Mouse (Mus musculus) neural tube, embryonic 14.5 days (tissue): ENCODE results near the gene Srsf2. TPM values are rescaled to one million over a fixed set of nuclear protein-coding genes. Genes with fewer than 3 reads are reported as not detected.

Source experiments
- ATAC-seq: fragments of 200-750 bp; cut with Nextera tagmentation; 2 replicates; pipeline ENCODE4 v1.8.0; 2017; ENCODE audit warnings: low read depth, mild to moderate bottlenecking, moderate TSS enrichment, moderate library complexity
- H3K27ac ChIP-seq: fragments of 300-500 bp; sonication (generic); 2 replicates; pipeline ENCODE4 v1.5.1; 2014; ENCODE audit warnings: low read depth, mild to moderate bottlenecking, control low read depth, low read length, moderate library complexity, mixed read lengths
- H3K27me3 ChIP-seq: fragments of 300-500 bp; sonication (generic); 2 replicates; pipeline ENCODE4 v1.6.1; 2014; ENCODE audit warnings: low read length; ENCODE audit not compliant: control insufficient read depth, insufficient read depth
- H3K36me3 ChIP-seq: fragments of 300-500 bp; sonication (generic); 2 replicates; pipeline ENCODE4 v1.6.1; 2014; ENCODE audit warnings: low read length, mixed read lengths; ENCODE audit not compliant: control insufficient read depth, insufficient read depth
- H3K4me1 ChIP-seq: fragments of 300-500 bp; sonication (generic); 2 replicates; pipeline ENCODE4 v1.6.1; 2014; ENCODE audit warnings: low read length; ENCODE audit not compliant: control insufficient read depth, insufficient read depth
- H3K4me2 ChIP-seq: fragments of 300-500 bp; sonication (generic); 2 replicates; pipeline ENCODE4 v1.6.1; 2014; ENCODE audit warnings: mild to moderate bottlenecking, low read depth, low read length, control low read depth
- H3K4me3 ChIP-seq: fragments of 300-500 bp; sonication (generic); 2 replicates; pipeline ENCODE4 v1.5.1; 2014; ENCODE audit warnings: low read depth, low read length, control low read depth, mixed read lengths
- H3K9ac ChIP-seq: fragments of 300-500 bp; sonication (generic); replicated peaks from 2 replicates; pipeline ENCODE4 v1.6.1; 2014; ENCODE audit warnings: low read depth, mild to moderate bottlenecking, control low read depth, low read length, mixed read lengths
- H3K9me3 ChIP-seq: fragments of 300-500 bp; sonication (generic); 2 replicates; pipeline ENCODE4 v1.6.1; 2016; ENCODE audit warnings: low read length; ENCODE audit not compliant: control insufficient read depth
- WGBS: fragments of 180-500 bp; shearing (Covaris S2); extraction: QIAGEN DNeasy Blood & Tissue Kit; methylation state at CpG from one replicate; pipeline ENCODE4 v1.1.7; 2014; 5-methylcytosine and 5-hydroxymethylcytosine counted together
- polyA plus RNA-seq: library from polyadenylated mRNA; unstranded; fragments of >200 nt; fragmentation: Nextera tagmentation; extraction: Ambion mirVana; gene quantifications from 2 replicates; pipeline ENCODE4 v1.2.1, GENCODE M21; 2014

Srsf2 gene
- polyA plus RNA-seq, 1 experiment from 2014 or later, result 602 TPM

- 85% methylated on average over 10 of the region's 10 CpGs for WGBS
- no peaks in the 10 kb centered on the region for H3K36me3 ChIP-seq
- H3K27ac ChIP-seq, result no peak overlapping the region
- H3K4me2 ChIP-seq, result no peak overlapping the region
- H3K9ac ChIP-seq, result no peak overlapping the region
- no peak overlapping the region for H3K4me3 ChIP-seq
- no peak for ATAC-seq
- H3K9me3 ChIP-seq, result no peaks in the 10 kb centered on the region
- peaks cover 3% of the 10 kb centered on the region; the same call in 1 of the 2 replicates for H3K4me1 ChIP-seq
- H3K27me3 ChIP-seq, result no peaks in the 10 kb centered on the region
Measured at GRCm38 (mm10) chr11:116882446-116882845, 29.6 kb upstream of the Srsf2 start.

- Histone ChIP-seq H3K9ac (no peak overlapping the region), H3K4me2 (no peak overlapping the region), H3K4me3 (no peak overlapping the region), H3K27ac (no peak overlapping the region), H3K27me3 (no peaks in the 10 kb centered on the region), H3K9me3 (no peaks in the 10 kb centered on the region), H3K36me3 (no peaks in the 10 kb centered on the region), H3K4me1 (peaks cover 3% of the 10 kb centered on the region; the same call in 1 of the 2 replicates)
- WGBS, result 82% methylated on average over 5 of the region's 5 CpGs
- no peak for ATAC-seq
Measured at GRCm38 (mm10) chr11:116881440-116881839, 28.5 kb upstream of the Srsf2 start.

DNA sequence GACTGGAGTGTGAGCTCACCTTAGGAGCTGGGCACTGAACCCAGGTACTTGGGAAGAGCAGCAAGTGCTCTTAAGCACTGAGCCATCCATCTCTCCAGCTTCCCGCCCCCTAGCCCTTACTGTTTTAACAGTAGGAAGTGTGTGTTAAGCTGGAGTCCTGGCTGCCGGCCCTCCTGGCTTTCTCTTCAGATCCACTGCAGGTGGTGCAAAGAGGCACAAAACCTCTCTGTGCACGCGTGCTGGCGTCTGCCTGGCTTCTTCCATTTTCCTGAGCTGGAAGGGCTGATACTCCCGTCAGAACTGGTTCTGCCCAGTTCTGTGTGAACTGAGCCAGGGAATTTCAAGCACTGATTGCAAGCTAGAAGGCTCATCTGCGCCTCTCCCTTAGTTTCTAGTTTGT, 27.9 kb upstream of the Srsf2 start:
- 61% methylated on average over 7 of the region's 7 CpGs for WGBS
- Histone ChIP-seq H3K36me3 (no peaks in the 10 kb centered on the region), H3K4me1 (peaks cover 3% of the 10 kb centered on the region; the same call in 1 of the 2 replicates), H3K9me3 (no peaks in the 10 kb centered on the region), H3K27me3 (no peaks in the 10 kb centered on the region), H3K4me2 (no peak overlapping the region), H3K4me3 (no peak overlapping the region), H3K9ac (no peak overlapping the region), H3K27ac (no peak overlapping the region)
- no peak for ATAC-seq

GRCm38 (mm10) chr11:116878454-116878853, 25.6 kb upstream of the Srsf2 start:
- H3K9me3 ChIP-seq, result no peaks in the 10 kb centered on the region
- WGBS, result 89% methylated on average over 8 of the region's 8 CpGs
- no peak for ATAC-seq

GRCm38 (mm10) chr11:116873987-116874386, 21.1 kb upstream of the Srsf2 start:
- no peak overlapping the region for H3K4me3 ChIP-seq
- H3K27me3 ChIP-seq, result no peaks in the 10 kb centered on the region
- no peak overlapping the region for H3K9ac ChIP-seq
- no peak for ATAC-seq
- H3K27ac ChIP-seq, result no peak overlapping the region
- H3K36me3 ChIP-seq, result peaks cover 28% of the 10 kb centered on the region
- no peak overlapping the region for H3K4me2 ChIP-seq
- no peaks in the 10 kb centered on the region for H3K9me3 ChIP-seq
- no peaks in the 10 kb centered on the region for H3K4me1 ChIP-seq
- WGBS, result 91% methylated on average over 20 of the region's 20 CpGs

More at GRCm38 (mm10) chr11:116878454-116878853, 25.6 kb upstream of the Srsf2 start:
- Histone ChIP-seq H3K27ac (no peak overlapping the region), H3K4me3 (no peak overlapping the region), H3K27me3 (no peaks in the 10 kb centered on the region), H3K9ac (no peak overlapping the region), H3K4me1 (no peaks in the 10 kb centered on the region), H3K4me2 (no peak overlapping the region), H3K36me3 (peaks cover 8% of the 10 kb centered on the region; the same call in 1 of the 2 replicates)

DNA sequence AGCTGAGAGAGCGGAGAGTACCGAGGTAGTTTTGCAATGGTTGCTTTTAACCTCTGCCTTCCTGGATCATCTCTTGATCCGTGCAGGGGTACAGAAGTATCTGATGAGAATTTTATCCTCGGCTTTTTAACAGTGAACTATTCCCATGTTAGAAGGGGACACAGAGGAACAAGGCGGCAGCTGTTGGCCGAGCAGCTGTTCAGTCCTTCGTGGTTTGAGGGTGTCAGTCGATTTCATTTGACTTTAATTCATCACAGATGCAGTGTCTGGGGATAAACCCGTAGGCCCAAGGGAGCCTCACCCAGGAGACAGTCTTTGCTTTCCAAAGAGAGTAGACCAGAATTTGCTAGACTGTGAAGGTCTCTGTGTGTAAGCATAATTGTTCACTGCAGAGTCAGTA, 18.6 kb upstream of the Srsf2 start:
- no peaks in the 10 kb centered on the region for H3K27me3 ChIP-seq
- H3K4me1 ChIP-seq, result no peaks in the 10 kb centered on the region
- H3K9ac ChIP-seq, result no peak overlapping the region
- H3K36me3 ChIP-seq, result peaks cover 33% of the 10 kb centered on the region
- ATAC-seq, result no peak
- H3K9me3 ChIP-seq, result no peaks in the 10 kb centered on the region
- no peak overlapping the region for H3K4me3 ChIP-seq
- no peak overlapping the region for H3K4me2 ChIP-seq
- 89% methylated on average over 9 of the region's 9 CpGs for WGBS
- H3K27ac ChIP-seq, result no peak overlapping the region

GRCm38 (mm10) chr11:116869641-116870040, 16.7 kb upstream of the Srsf2 start:
- H3K27me3 ChIP-seq, result no peaks in the 10 kb centered on the region
- 90% methylated on average over 4 of the region's 4 CpGs for WGBS
- H3K4me2 ChIP-seq, result no peak overlapping the region
- no peak overlapping the region for H3K4me3 ChIP-seq
- no peak overlapping the region for H3K9ac ChIP-seq
- H3K9me3 ChIP-seq, result no peaks in the 10 kb centered on the region
- ATAC-seq, result no peak
- H3K27ac ChIP-seq, result no peak overlapping the region
- peaks cover 47% of the 10 kb centered on the region for H3K36me3 ChIP-seq
- H3K4me1 ChIP-seq, result no peaks in the 10 kb centered on the region

DNA sequence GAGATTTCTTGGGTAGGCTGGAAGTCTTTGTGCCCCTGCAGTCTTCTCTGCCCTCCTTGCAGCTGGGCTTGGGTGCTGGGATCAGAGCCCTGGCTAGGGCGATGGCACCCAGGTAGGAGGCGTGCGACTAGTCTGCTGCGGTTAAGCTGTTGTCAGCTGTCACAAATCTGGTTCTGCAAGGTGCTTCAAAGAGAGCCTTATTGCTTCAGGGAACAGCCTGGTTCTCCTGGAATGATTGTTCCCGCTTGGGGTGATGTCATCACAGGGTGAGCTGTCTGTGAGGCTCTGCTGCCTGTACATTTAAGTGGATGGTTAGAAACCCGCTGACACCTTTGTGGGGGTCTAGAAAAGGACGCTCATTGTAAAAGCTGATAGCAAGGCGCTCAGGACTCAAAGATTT, 16.3 kb upstream of the Srsf2 start:
- H3K27me3 ChIP-seq, result no peaks in the 10 kb centered on the region
- no peaks in the 10 kb centered on the region for H3K4me1 ChIP-seq
- no peak overlapping the region for H3K4me2 ChIP-seq
- WGBS, result 93% methylated on average over 8 of the region's 8 CpGs
- no peak overlapping the region for H3K4me3 ChIP-seq
- H3K27ac ChIP-seq, result no peak overlapping the region
- H3K9ac ChIP-seq, result no peak overlapping the region
- no peaks in the 10 kb centered on the region for H3K9me3 ChIP-seq
- H3K36me3 ChIP-seq, result peaks cover 48% of the 10 kb centered on the region
- no peak for ATAC-seq

DNA sequence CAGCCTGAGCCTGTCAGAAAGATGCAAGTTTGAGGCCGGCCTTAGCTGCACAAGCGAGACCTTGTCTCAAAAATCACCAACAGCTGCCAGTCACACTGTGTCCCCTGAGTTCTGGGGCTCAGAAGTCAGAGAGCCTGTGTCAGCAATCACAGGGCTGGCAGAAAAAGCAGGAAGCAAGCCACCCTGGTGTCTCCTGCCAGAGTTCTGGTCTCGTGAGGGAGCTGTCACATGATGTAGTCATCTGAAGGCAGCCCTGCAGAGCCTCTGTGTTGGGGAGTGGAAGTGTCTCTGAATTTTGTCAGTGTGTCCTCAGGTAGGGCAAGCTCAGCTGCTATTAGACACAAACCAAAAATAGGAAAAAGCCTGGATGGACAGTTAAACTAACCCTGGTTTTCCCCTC, 15.2 kb upstream of the Srsf2 start:
- Histone ChIP-seq H3K4me3 (no peak overlapping the region), H3K9me3 (no peaks in the 10 kb centered on the region), H3K27ac (no peak overlapping the region), H3K9ac (no peak overlapping the region), H3K36me3 (peaks cover 51% of the 10 kb centered on the region), H3K4me2 (no peak overlapping the region), H3K4me1 (no peaks in the 10 kb centered on the region), H3K27me3 (no peaks in the 10 kb centered on the region)
- WGBS, result 76% methylated on average over 3 of the region's 3 CpGs
- ATAC-seq, result no peak
